Comparison of ENCODE assay signal across 10 mouse cellular contexts in genomic region chr12:40838940-40839339, GRCm38 (mm10).
DNase-seq lines count a peak whose midpoint lies in the region; ATAC-seq lines count a peak whose summit lies in the region.
"Had no signal": no experiment of that assay in that cellular context is flagged by ENCODE, and none has a peak within 500 bp of the region (broad histone marks: within the 10 kb centered on the region; RNA-seq: fewer than 3 reads in every experiment).

No protein-coding gene starts in this region.

- no peak overlapping the region for H3K27ac ChIP-seq in heart, embryonic 12.5 days (ENCODE audit: poor library complexity, severe bottlenecking)
- H3K27ac ChIP-seq: heart, embryonic 15.5 days; liver, embryonic 12.5 days had no signal

- H3K9ac ChIP-seq in heart, embryonic 12.5 days: no peak overlapping the region
- H3K9ac ChIP-seq: heart, embryonic 15.5 days; liver, embryonic 12.5 days had no signal

- no peaks in the 10 kb centered on the region for H3K27me3 ChIP-seq in heart, embryonic 12.5 days (replicated peaks)
- H3K27me3 ChIP-seq: heart, embryonic 15.5 days; liver, embryonic 12.5 days had no signal

- WGBS in heart, embryonic 12.5 days: 53% methylated on average over 5 of the region's 5 CpGs

- ATAC-seq in heart, embryonic 12.5 days (ENCODE audit: insufficient number of reproducible peaks, low FRiP score): no peak
- ATAC-seq: liver, embryonic 12.5 days had no signal

- no peaks in the 10 kb centered on the region for H3K9me3 ChIP-seq in heart, embryonic 12.5 days (replicated peaks)
- H3K9me3 ChIP-seq: heart, embryonic 15.5 days; liver, embryonic 12.5 days had no signal

- DNase-seq in heart, adult 11 months: peak; percentile 90
- DNase-seq in layer of hippocampus, postnatal 14 days (ENCODE audit: low spot score in 2 of 2): peak; percentile 49 to 77
- no peak for DNase-seq in layer of hippocampus, adult 9-10 months (ENCODE audit: low spot score)
- DNase-seq in brain, adult 2 months (ENCODE audit: low read depth, low spot score): peak; percentile 59
- DNase-seq in heart, postnatal 4 days: peak; percentile 48
- DNase-seq in frontal cortex, adult 2 months (ENCODE audit: extremely low spot score in 1 of 2, low spot score in 1 of 2): no peak
- no peak for DNase-seq in thymus, postnatal 14 days

- no peaks in the 10 kb centered on the region for H3K36me3 ChIP-seq in heart, embryonic 12.5 days
- H3K36me3 ChIP-seq: heart, embryonic 15.5 days; liver, embryonic 12.5 days had no signal

- no peak overlapping the region for H3K4me2 ChIP-seq in heart, embryonic 12.5 days
- H3K4me2 ChIP-seq: heart, embryonic 15.5 days; liver, embryonic 12.5 days had no signal

- no peak overlapping the region for H3K4me3 ChIP-seq in heart, embryonic 12.5 days
- H3K4me3 ChIP-seq: heart, embryonic 15.5 days; liver, embryonic 12.5 days had no signal

- peaks cover 30% of the 10 kb centered on the region for H3K4me1 ChIP-seq in heart, embryonic 12.5 days (replicated peaks)

Comparison
In these comparisons a context has a peak if more than half of its experiments do, and no peak if none do; other contexts are left out.
1. DNase-seq: peak in heart, adult 11 months (single experiment), layer of hippocampus, postnatal 14 days (2 of 2), brain, adult 2 months (single experiment) and heart, postnatal 4 days (single experiment); none in layer of hippocampus, adult 9-10 months (single experiment), frontal cortex, adult 2 months (0 of 2) and thymus, postnatal 14 days (single experiment).